Mouse (Mus musculus) hindbrain, postnatal 0 days (tissue): Measurements from ENCODE around the gene Pim3. TPM values are rescaled to one million over a fixed set of nuclear protein-coding genes. Genes with fewer than 3 reads are reported as not detected.
A peak's percentile ranks its signal among the peaks of the same experiment; 100 is the strongest.
"Not testable (repeated sequence)": the region's sequence is repeated elsewhere in the genome, so short reads cannot be mapped to it uniquely, and the experiment has no call there.

ENCODE experiments used
- ATAC-seq: fragments of 200-750 bp; cut with Nextera tagmentation; 2 replicates; pipeline ENCODE4 v1.8.0; 2017; ENCODE audit warnings: mild to moderate bottlenecking, moderate TSS enrichment, moderate library complexity
- DNase-seq: peaks from one replicate; pipeline ENCODE4 v3.0.0-alpha.2; 2015; ENCODE audit warnings: low spot score
- H3K27ac ChIP-seq: fragments of 300-500 bp; sonication (generic); 2 replicates; pipeline ENCODE4 v1.5.1; 2014; ENCODE audit warnings: mild to moderate bottlenecking
- H3K27me3 ChIP-seq: fragments of 300-500 bp; sonication (generic); 2 replicates; pipeline ENCODE4 v1.6.1; 2014; ENCODE audit warnings: low read length, mixed read lengths; ENCODE audit not compliant: insufficient read depth
- H3K36me3 ChIP-seq: fragments of 300-500 bp; sonication (generic); 2 replicates; pipeline ENCODE4 v1.6.1; 2014; ENCODE audit warnings: low read length, mixed read lengths; ENCODE audit not compliant: insufficient read depth
- H3K4me1 ChIP-seq: fragments of 300-500 bp; sonication (generic); 2 replicates; pipeline ENCODE4 v1.6.1; 2014; ENCODE audit warnings: antibody characterized with exemption, low read length, mixed read lengths; ENCODE audit not compliant: insufficient read depth
- H3K4me2 ChIP-seq: fragments of 300-500 bp; sonication (generic); 2 replicates; pipeline ENCODE4 v1.6.1; 2014; ENCODE audit warnings: low read depth, mild to moderate bottlenecking, low read length, moderate library complexity, mixed read lengths
- H3K4me3 ChIP-seq: fragments of 300-500 bp; sonication (generic); 2 replicates; pipeline ENCODE4 v1.5.1; 2014; ENCODE audit warnings: low read length
- H3K9ac ChIP-seq: fragments of 300-500 bp; sonication (generic); replicated peaks from 2 replicates; pipeline ENCODE4 v1.6.1; 2014; ENCODE audit warnings: mild to moderate bottlenecking, low read length, moderate library complexity, mixed read lengths
- H3K9me3 ChIP-seq: fragments of 300-500 bp; sonication (generic); 2 replicates; pipeline ENCODE4 v1.6.1; 2016; ENCODE audit warnings: low read length, mixed read lengths
- CTCF ChIP-seq: IDR thresholded peaks from 2 replicates; pipeline ENCODE4 v1.5.1; 2016; ENCODE audit warnings: antibody characterized with exemption, control low read depth, low read depth
- WGBS: fragments of 180-500 bp; shearing (Covaris S2); extraction: QIAGEN DNeasy Blood & Tissue Kit; methylation state at CpG from one replicate; pipeline ENCODE4 v1.1.7; 2014; 5-methylcytosine and 5-hydroxymethylcytosine counted together
- polyA plus RNA-seq: library from polyadenylated mRNA; unstranded; fragments of >200 nt; fragmentation: Nextera tagmentation; extraction: Ambion mirVana; gene quantifications from 2 replicates; pipeline ENCODE4 v1.2.1, GENCODE M21; 2015
- total RNA-seq: library from RNA; depleted of rRNA; stranded (reverse); fragments of >200 nt; gene quantifications from 2 replicates; pipeline ENCODE4 v1.2.3, GENCODE M21; 2014; rRNA removed

Pim3 gene
- total RNA-seq (98.0 and 104 TPM in 2 replicates), polyA plus RNA-seq (69.8 TPM in 2 replicates)

DNA sequence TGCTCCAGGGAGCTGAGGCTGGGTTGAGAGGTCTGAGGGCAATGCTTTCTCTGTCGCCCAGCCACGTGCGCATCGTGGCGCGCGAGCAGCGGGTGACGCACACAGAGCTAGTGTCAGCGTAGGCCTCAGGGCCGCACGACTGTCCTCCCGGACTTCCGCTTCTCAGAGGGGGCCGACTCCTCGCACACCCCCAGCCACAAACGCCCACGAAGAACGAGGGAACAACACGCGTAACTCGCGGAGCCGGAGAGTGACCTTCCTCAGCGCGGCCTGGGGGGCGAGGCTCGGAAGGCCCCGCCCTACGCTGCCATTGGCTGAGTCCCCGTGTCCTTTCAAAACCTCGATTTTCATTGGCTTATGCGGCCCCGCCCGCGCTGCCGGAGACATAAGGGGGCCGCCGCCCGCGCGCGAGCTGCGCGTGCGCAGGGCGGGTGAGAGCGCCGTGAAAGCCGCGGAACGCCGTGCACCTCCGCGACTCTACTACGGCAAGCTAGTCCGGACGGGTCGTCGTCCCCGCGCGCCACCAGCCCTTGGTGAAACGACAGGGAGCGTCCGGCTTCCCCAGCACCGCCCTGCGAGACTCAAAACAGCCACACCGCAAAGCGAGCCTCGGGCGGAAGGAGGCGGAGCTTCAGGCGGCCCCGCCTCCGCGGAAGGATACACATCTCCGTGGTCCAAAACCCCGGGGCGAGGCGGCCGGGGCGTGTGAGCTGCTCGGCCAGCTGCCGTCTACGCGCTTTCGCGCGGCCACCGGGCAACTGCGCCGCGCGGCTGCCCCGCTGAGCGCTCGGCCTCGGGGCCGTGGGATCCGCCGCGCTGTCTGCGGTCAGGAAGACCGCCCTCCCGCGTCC is at the start of gene Pim3:
Gene Pim3 (plus strand): TSS at position 415 of the 851 bp plus-strand sequence.
- no peaks in the 10 kb centered on the region for H3K9me3 ChIP-seq
- no peak for TF ChIP-seq CTCF
- peak within 1 kb of the TSS; percentile 97 for H3K27ac ChIP-seq
- ATAC-seq (peak; percentile 89), DNase-seq (peak; percentile 100)
- peak within 1 kb of the TSS; percentile 76 for H3K4me2 ChIP-seq
- peaks cover 22% of the 10 kb centered on the region for H3K4me1 ChIP-seq
- WGBS = under 1% methylated on average over 107 of the region's 107 CpGs
- peak within 1 kb of the TSS; percentile 81 for H3K9ac ChIP-seq
- no peaks in the 10 kb centered on the region for H3K27me3 ChIP-seq
- H3K4me3 ChIP-seq = peak within 1 kb of the TSS; percentile 82
- H3K36me3 ChIP-seq = peaks cover 24% of the 10 kb centered on the region

DNA sequence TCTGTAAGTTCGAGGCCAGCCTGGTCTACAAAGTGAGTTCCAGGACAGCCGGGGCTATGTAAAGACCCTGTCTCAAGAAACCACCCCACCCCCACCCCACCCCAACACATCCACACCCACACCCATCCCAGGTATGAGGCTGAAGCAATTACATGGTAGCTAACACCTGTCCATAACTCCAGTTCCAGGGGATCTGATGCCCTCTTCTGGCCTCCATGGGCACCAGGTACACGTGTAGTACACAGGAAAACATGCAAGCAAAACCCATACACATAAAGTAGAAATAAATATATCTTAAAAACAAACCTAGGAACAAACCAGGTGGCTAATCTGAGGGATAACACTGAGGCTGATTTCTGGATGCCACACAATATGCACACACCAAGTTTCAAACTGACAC is 48.7 kb upstream of the Pim3 start:
- 89% methylated on average over 3 of the region's 3 CpGs for WGBS
- TF ChIP-seq CTCF = no peak
- no peak overlapping the region for H3K4me2 ChIP-seq
- DNase-seq = no peak
- H3K27me3 ChIP-seq = no peaks in the 10 kb centered on the region
- H3K9me3 ChIP-seq = no peaks in the 10 kb centered on the region
- no peak overlapping the region for H3K4me3 ChIP-seq
- H3K36me3 ChIP-seq = peaks cover 4% of the 10 kb centered on the region; the same call in 1 of the 2 replicates
- ATAC-seq = no peak
- H3K27ac ChIP-seq = no peak overlapping the region
- H3K9ac ChIP-seq = no peak overlapping the region
- no peaks in the 10 kb centered on the region for H3K4me1 ChIP-seq

DNA sequence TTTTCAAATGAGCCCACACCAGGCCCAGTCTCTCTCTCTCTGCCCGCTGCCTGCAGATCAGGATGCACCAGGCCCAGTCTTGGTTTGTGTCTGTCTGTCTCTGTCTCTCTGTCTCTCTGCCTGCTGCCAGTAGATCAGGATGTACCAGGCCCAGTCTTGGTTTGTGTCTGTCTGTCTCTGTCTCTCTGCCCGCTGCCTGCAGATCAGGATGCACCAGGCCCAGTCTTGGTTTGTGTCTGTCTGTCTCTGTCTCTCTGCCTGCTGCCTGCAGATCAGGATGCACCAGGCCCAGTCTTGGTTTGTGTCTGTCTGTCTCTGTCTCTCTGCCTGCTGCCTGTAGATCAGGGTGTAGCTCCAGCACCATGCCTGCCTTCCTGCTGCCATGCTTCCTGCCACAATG is 48.1 kb upstream of the Pim3 start:
- H3K9ac ChIP-seq = not testable (repeated sequence)

DNA sequence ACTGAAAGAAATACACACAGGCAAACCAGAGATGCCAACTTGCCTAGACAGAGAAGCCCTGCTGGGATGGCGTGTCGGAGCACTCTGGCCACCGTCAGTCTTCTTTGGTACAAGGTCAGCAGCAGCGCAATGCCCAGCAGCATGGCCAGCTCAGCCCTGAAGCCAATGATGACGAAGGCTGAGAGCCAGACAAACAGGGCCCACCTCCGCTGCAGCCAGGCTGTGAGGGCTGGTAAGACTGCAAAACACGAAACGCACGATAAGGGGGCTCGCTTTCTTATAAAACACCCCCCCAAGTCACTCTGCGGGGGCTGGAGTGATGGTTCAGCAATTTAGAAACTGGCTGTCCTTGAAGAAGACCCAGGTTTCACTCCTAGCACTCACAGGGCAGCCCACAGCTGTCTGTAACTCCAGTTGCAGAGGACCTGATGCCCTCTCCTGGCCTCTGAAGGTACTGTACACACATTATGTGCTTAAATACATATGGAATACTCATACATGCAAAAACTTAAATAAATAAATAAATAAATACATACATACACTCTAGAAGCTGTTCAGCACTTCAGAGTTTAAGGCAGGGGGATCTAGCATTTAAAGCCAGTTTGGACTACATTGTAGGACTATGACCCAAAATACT is 47.5 kb upstream of the Pim3 start:
- H3K4me3 ChIP-seq = no peak overlapping the region
- ATAC-seq = no peak
- H3K9ac ChIP-seq = no peak overlapping the region
- peaks cover 4% of the 10 kb centered on the region; the same call in 1 of the 2 replicates for H3K36me3 ChIP-seq
- H3K27me3 ChIP-seq = no peaks in the 10 kb centered on the region
- DNase-seq = no peak
- no peaks in the 10 kb centered on the region for H3K9me3 ChIP-seq
- peaks cover 5% of the 10 kb centered on the region; the same call in 1 of the 2 replicates for H3K4me1 ChIP-seq
- H3K4me2 ChIP-seq = no peak overlapping the region
- WGBS = 96% methylated on average over 11 of the region's 11 CpGs
- no peak overlapping the region for H3K27ac ChIP-seq
- peak; percentile 39 for TF ChIP-seq CTCF

More for the DNA sequence above, 48.1 kb upstream of the Pim3 start:
- H3K4me2 ChIP-seq, H3K9me3 ChIP-seq, H3K27ac ChIP-seq, H3K36me3 ChIP-seq, H3K27me3 ChIP-seq, DNase-seq, ATAC-seq, H3K4me3 ChIP-seq, H3K4me1 ChIP-seq: not testable (repeated sequence)
- 100% methylated on average over 2 of the region's 2 CpGs for WGBS

DNA sequence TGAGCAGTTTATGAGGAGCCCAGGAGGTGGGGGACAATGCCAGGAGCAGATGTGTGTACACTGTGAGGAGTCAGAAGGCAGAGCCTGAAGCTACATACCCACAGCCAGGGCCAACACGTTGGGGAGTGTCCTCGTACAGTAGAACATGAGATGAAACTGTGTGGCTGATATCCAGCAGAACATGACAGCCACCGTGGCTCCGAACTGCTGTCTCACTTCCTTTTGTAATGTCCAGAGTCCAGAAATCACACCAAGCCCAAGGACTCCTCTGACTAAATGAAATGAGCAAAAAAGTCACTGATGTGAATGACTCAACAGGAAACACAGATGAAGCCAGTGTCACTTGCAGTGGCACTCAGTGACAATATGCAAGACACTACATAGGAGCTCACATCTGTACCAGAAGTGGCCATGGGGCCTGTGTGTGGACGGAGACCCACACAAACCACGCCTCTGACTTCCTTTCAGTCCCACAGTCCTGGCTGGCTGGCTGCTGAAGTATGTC is 46.7 kb upstream of the Pim3 start:
- ATAC-seq (no peak), DNase-seq (no peak)
- peaks cover 4% of the 10 kb centered on the region; the same call in 1 of the 2 replicates for H3K36me3 ChIP-seq

DNA sequence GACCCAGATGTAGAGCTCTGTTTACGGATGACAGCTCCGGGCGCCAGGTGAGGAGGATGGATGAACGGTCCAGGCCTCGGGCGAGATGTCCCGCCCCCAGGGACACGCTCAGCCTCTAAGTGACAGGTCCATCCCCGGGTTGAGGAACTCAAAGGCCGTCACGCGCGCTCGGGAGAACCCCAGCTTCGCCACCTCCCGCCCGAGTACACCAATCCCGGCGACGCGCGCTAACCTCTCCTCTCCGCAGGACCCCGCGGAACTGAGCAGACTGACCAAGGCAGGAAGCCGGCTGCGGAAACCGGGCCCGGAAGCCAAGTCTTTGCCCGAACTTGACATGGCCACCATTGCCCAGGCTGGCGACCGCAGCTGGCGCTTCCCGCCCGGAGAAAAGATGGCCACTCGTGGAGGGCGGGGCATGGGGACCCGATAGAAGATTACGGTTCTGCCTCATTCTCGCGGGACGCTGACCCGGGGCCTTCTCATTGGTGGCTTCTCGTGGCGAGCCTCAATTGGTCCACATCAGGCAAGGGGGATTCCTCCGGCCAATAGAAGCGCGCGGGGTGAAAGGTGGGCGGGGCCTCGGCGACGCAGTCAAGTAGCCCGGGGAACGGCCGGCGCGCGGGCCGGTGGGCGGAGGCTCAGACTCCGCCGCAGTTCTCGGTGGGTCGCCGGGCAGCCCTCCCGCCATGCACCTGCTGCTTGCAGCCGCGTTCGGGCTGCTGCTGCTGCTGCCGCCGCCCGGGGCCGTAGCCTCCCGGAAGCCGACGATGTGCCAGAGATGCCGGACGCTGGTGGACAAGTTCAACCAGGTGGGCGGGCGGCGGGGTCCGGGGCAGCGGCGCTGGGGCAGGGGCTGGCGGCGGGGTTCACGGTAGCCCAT is 42.7 kb upstream of the Pim3 start, which contains the start of the genes Alg12 and Creld2:
Gene Alg12 (minus strand): TSS at position 293 of the 880 bp plus-strand sequence.
Gene Creld2 (plus strand): TSS at position 621 of the 880 bp plus-strand sequence.
- no peaks in the 10 kb centered on the region for H3K9me3 ChIP-seq
- no peak for TF ChIP-seq CTCF
- H3K4me2 ChIP-seq = peak within 1 kb of the TSS; percentile 84
- H3K27me3 ChIP-seq = no peaks in the 10 kb centered on the region
- H3K9ac ChIP-seq = peak within 1 kb of the TSS; percentile 72
- ATAC-seq (peak; percentile 99), DNase-seq (peak; percentile 100)
- peak within 1 kb of the TSS; percentile 86 for H3K4me3 ChIP-seq
- H3K4me1 ChIP-seq = peaks cover 16% of the 10 kb centered on the region
- under 1% methylated on average over 87 of the region's 88 CpGs for WGBS
- peak within 1 kb of the TSS; percentile 81 for H3K27ac ChIP-seq
- H3K36me3 ChIP-seq = 0 out of 2 replicates have a peak, but pooled peaks cover 21% of the 10 kb centered on the region

More for the DNA sequence above, 46.7 kb upstream of the Pim3 start:
- Histone ChIP-seq H3K9me3 (no peaks in the 10 kb centered on the region), H3K27me3 (no peaks in the 10 kb centered on the region), H3K4me1 (peaks cover 9% of the 10 kb centered on the region), H3K4me3 (no peak overlapping the region), H3K27ac (no peak overlapping the region), H3K4me2 (no peak overlapping the region), H3K9ac (no peak overlapping the region)
- no peak for TF ChIP-seq CTCF
- 91% methylated on average over 6 of the region's 6 CpGs for WGBS
